Mouse (Mus musculus) lung, postnatal 4 days (tissue): ENCODE results near the gene Becn1.
"Not testable (repeated sequence)": the region's sequence is repeated elsewhere in the genome, so short reads cannot be mapped to it uniquely, and the experiment has no call there.

Source experiments
- DNase-seq, 2 experiments: peaks; one replicate each; pipeline ENCODE4 v3.0.0; 2021

Becn1 gene

GRCm38 (mm10) chr11:101302004-101302798 lies at the start of gene Becn1:
Gene Becn1, minus strand, starts transcription at chr11:101302286.
- DNase-seq: peak; percentile 95 to 98

GRCm38 (mm10) chr11:101351721-101352111 lies 49.6 kb upstream of the Becn1 start:
- no peak for DNase-seq

DNA sequence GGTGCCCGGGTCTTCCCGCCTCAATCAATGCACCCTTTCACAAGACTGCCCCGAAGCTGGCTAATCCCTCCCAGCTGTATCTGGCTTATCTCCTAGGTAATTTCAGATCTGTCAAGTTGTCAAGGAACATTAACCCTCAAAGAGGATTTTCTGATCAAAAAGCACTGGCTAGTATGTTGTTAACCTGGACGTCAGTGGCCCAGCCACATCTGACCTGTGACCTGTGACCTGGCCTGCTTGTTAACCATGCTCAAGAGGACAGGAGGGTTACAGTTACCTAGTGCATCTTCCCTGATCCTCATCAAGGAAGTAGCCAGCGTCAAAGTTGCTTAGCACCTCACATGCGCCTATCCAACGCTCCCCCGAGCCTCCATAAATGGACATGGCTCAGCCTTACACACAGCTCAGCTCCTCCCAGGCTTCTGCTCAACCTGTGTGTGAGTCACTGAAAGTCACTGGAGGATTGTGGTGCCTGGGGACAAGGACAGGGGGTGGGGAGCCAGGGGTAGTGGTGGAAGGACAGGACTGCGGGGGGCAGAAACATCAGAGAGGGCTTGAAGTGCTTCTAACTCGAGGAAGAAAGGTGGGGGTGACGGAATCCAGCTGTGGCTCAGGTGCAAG lies 49.1 kb upstream of the Becn1 start:
- DNase-seq: no peak

DNA sequence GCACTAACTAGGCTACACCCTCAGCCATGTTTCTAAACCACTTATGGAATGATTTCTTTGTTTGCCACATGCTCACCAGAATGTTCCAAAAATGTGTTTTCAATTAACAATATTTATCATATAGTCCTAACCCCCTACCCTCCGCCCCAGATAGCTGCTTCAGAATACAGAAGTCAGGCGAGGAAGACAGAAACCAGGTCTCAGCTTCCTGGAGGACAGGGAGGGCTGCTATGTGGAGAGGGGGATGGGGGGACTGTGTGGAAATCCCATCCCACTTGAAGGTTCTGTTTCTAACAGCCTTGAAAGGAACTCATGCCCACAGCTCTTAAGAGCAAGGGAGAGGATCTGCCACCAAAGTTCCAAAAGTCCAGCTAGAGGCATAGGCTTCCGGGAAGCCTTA lies 47.1 kb upstream of the Becn1 start:
- DNase-seq: no peak

DNA sequence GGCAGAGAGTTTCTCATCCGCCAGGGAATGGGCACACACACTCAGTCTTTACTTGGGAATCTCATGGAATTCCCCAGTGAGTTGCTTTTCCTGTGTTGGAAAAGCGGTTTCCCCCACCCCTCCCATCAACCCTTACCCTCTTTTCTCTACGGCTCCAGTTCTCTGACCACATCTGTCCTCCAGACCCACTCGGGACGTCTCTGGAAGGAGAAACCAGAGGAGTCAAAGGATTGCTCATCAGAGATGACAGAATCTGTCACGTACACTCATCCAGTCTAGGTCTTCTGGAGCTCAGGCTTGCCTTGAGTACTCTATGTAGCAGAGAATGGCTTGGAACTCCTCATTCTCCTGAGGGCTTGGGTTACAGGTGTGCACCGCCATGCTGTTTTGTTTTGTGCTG lies 46.7 kb upstream of the Becn1 start:
- no peak for DNase-seq

GRCm38 (mm10) chr11:101347083-101347775 lies 45.1 kb upstream of the Becn1 start:
- DNase-seq: no peak

DNA sequence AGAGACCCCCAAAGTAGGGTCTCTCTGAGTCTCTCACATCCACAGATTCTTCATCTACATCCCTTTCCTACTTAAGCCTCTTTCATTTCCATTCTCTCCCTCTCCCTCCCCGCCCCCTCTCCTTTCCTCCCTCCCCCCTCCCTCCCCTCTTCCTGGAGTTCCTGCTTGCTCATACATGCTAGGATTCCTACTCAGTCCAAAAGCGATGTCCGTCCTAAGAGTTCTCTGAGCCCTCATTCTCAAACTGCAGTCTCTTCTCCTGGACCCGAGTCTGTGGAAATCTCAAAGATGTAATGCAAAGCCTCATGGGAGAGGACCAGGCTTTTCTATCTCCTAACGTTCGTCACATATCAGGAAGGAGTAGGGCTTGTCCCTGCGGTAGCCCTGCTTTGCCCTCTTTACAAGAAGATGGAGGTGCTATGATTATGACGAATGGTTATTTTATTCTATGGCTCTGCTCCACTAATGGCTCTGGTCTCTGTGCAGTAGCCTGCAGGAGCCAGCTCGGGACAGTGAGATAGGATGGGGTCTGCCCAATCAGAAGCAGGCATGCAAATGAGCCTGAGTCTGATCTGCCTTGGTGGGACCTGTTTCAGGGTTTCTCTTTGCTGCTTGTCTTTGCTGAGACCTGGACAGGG lies 36.2 kb upstream of the Becn1 start:
- DNase-seq: peak in 1 of 2 experiments; percentile 15

DNA sequence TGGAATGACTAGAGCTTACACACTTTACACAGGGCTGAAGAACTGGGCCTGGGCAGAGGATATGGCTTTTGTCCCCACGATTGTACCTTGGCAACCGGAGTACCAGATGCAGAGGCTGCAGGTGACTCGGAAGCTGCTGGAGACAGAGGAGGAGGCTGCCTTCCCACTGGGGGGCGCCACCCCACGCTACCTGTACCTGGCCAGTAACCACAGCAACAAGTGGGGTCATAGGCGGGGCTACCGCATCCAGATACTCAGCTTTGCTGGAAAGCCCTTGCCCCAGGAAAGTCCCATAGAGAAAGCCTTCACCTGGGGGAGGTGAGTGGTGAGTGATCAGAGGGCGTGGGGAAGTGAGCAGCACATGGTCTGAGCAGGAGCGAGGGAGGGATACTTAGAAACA lies 33.6 kb upstream of the Becn1 start:
- no peak for DNase-seq

DNA sequence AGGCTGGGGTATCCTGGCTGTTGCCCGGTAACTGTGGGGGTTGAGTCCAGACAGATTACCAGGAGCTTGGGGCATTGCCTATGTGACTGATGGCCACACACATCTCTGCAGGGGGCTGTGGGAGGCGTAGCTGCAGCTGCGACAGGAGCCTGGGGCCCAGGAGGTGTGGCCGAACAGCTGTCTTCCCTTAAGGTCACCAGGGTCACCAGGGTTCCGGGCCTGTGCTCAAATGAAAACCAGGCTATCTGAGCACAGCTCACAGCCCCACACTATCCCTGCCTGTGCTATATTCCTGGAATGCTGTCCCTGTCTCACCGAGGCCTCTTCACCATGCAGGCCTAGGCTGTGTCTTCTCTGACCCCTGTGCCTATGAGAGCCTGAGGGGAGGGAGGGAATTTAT lies 32.4 kb upstream of the Becn1 start:
- no peak for DNase-seq

GRCm38 (mm10) chr11:101334023-101334422 lies 31.9 kb upstream of the Becn1 start:
- DNase-seq: no peak

- DNase-seq: no peak
These were observed 30.5 kb upstream of the Becn1 start for GRCm38 (mm10) chr11:101332537-101332936.

GRCm38 (mm10) chr11:101330961-101331360 lies 28.9 kb upstream of the Becn1 start:
- not testable (repeated sequence) for DNase-seq

DNA sequence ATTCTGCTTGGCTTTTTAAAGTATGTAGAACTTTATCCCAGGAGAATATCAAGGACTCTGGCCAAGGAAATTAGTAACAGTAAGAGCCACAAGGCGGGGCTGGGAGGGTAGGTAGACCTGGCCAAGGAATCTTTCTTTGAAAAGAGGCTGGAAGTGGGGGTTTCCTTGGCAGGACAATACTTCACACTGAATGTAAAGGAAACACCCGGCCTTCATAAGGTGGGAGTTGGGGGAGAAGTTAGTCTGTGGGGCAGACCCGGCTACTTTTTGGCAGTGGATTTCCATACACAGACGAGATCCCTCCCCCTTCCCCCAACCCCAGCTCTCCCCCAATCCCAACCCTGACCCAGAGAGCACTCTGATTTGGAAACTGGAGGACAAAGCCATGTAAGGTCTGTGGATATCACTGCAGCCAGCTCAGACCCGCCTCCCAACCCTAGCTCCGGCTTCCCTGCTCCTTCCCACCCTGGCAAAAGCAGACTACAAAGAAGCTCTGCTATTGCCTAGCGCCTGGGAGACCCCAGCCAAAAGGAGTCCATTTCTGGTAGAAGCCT lies 28.4 kb upstream of the Becn1 start, which contains the start of gene Aoc3:
Gene Aoc3 (plus strand): TSS at position 235 of the 554 bp plus-strand sequence.
- no peak for DNase-seq

GRCm38 (mm10) chr11:101328941-101329635 lies 27.0 kb upstream of the Becn1 start:
- DNase-seq: no peak

DNA sequence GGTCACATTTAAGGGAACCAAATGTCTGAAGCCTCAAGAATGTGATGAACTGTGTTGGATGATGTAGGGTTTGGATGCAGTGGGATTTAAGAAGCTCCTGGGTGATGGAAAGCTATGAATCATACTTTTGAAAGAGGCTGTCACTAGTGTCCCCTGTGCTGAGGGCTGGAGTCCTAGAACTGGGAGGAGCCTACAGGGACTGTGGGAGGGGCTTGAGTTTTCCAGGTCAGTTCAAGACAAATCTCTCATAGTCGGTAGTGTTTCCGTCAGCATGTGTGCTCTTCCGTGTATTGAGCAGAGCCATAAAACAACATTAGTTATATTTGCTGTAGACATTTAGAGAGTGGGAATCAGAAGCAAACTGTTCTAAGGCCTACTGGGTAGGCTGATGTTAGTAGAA lies 25.2 kb upstream of the Becn1 start:
- DNase-seq: no peak

- DNase-seq: no peak
These were observed 24.1 kb upstream of the Becn1 start for GRCm38 (mm10) chr11:101326147-101326546.

DNA sequence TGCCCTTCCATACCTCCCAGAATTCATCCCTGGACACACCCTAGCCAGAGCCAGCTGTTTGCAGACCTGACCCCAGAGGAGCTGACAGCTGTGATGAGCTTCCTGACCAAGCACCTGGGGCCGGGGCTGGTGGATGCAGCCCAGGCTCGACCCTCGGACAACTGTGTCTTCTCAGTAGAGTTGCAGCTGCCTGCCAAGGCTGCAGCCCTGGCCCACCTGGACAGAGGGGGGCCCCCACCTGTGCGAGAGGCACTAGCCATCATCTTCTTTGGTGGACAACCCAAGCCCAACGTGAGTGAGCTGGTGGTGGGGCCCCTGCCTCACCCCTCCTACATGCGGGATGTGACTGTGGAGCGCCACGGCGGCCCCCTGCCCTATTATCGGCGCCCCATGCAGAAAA lies 23.1 kb upstream of the Becn1 start:
- DNase-seq: not testable (repeated sequence)

DNA sequence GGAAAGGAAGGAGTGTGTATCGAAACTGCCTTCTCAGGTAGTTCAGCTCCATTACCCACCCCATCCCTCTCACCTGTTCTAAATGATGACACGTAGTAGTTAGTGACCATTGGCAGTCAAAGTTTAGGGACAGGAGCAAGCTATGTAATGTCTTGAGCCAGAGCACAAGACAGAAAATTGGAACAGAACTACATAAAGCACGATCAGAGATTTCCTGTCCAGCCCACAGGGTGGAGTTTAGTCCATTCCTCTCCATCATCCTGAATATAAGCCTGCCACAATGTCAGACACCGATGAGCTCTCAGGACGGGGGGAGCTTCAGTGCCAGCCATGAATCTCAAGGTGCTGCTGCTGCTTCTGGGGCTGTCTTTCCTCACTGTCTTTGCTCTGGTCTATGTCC lies 22.7 kb upstream of the Becn1 start, which contains the start of gene Aoc2:
Gene Aoc2 (plus strand): TSS at position 301 of the 400 bp plus-strand sequence.
- no peak for DNase-seq

- DNase-seq: peak; percentile 73 to 79
These were observed 21.5 kb upstream of the Becn1 start for GRCm38 (mm10) chr11:101323609-101324008.

GRCm38 (mm10) chr11:101316501-101316917 lies 14.4 kb upstream of the Becn1 start:
- DNase-seq: peak in 1 of 2 experiments; percentile 41

DNA sequence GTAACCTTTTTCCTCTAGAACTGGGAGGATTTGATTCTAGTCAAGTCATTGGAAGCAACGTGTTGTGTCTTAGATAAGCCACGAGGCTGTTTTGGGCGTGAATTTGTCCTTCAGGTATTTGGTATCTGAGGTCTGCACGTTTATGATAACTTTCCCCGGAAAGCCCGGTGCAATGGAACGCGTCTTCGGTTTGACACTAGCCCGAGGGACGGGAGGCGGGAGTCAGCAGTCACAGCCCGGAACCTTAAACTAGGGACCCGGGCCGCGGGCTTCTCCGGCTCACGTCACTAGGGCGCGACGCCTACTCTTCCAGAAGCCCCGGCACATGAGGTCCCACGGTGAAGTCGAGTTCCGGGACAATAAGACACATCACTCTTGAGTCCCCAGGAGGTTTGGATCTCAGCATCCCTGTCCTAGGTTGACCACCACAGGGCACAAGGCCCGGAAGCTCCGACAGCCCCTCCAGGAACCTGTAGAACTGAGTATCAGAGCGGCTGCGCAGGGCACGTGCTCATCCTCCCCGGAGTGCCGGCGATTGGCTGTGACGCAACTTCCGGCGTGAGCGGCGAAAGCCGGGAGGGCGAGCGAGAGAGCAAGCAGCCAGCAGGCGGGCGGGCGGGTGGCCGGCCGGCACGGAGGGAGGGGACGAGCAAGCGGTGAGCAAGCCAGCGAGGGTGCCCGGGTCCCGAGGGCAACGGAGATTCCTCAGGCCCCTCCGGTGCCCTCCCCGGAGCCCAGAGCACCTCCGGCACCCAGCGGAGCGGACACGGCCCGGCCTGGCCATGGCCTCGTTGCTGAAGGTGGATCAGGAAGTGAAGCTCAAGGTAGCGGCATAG lies 13.8 kb upstream of the Becn1 start, which contains the start of gene Psme3:
Gene Psme3 (plus strand): TSS at position 549 of the 836 bp plus-strand sequence.
- peak; percentile 93 to 94 for DNase-seq
